ENCODE assay signal across 8 mouse cellular contexts in the genomic region with DNA sequence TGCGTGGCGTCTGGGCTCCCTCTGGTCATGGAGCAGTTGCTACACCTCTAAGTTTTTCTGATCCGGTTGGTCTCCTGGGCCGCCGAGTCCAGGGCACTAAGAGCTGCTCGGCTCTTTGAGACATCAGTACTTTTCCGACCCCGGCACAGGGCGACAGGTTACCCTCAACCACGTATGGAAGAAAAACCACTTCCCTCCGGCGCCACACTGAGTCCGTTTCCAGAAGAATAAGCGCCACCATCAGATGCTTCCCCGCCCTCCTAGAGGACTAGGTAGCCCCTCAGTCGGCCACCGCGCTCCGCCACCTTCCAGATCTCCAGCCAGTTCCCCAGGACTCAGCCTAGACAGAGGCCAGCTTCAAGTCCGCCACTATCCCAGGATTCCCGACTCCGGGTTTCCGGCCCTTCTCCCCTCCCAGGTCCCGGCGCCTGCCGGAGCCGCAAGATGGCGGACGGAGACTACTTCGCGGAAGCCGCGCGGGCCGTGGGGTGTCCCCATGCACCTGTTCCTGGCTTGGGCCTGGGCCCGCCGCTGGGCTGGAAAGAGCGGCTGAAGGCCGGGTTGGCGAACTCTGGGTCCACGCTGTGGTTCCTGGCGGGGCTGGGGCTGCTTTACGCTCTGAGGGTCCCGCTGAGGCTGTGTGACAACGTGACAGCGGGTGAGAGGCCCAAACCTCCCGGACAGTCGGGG. TPM values are rescaled to one million over a fixed set of nuclear protein-coding genes. Genes with fewer than 3 reads are reported as not detected.
DNase-seq lines count a peak whose midpoint lies in the region; ATAC-seq and TF ChIP-seq lines count a peak whose summit lies in the region.

No protein-coding gene starts in this region.

- peak; percentile 78 for ATAC-seq in Patski
- ATAC-seq in hindbrain, embryonic 14.5 days (ENCODE audit: low FRiP score): peak; percentile 92

- peak overlapping the region; percentile 91 for H3K9ac ChIP-seq in hindbrain, embryonic 14.5 days

- no peaks in the 10 kb centered on the region for H3K9me3 ChIP-seq in hindbrain, embryonic 14.5 days (ENCODE audit: control insufficient read depth, low read length)

- POLR2A ChIA-PET in Patski (lab: Charles Lee): interaction anchor here (0.7 to 3.0 kb wide), 11 partner anchors 11 to 194 kb away, joined by 3 to 19 read pairs (median 4); a partner anchor contains a TSS

- peaks cover 13% of the 10 kb centered on the region; the same call in 1 of the 2 replicates for H3K36me3 ChIP-seq in hindbrain, embryonic 14.5 days (replicated peaks; ENCODE audit: control insufficient read depth, insufficient read depth)

- WGBS in hindbrain, embryonic 14.5 days: under 1% methylated on average over 48 of the region's 48 CpGs

- peaks cover 38% of the 10 kb centered on the region for H3K4me1 ChIP-seq in hindbrain, embryonic 14.5 days (replicated peaks; ENCODE audit: control insufficient read depth, insufficient read depth, low read length)

- H3K4me3 ChIP-seq in hindbrain, embryonic 14.5 days (replicated peaks; ENCODE audit: low read length): peak overlapping the region; percentile 90

- H3K27ac ChIP-seq in hindbrain, embryonic 14.5 days: peak overlapping the region; percentile 96

- in situ Hi-C loops in Patski (cut with MboI; ENCODE audit: low pct_unique_long_range_greater_than_20kb): loop anchor here (5.0 to 10.0 kb wide), 3 partner anchors 77 to 188 kb away; a partner anchor contains a TSS

- no peaks in the 10 kb centered on the region for H3K27me3 ChIP-seq in Patski
- no peaks in the 10 kb centered on the region for H3K27me3 ChIP-seq in hindbrain, embryonic 14.5 days (ENCODE audit: control insufficient read depth, insufficient read depth, low read length)

- peak; percentile 66 for DNase-seq in Patski (ENCODE audit: low read depth, low spot score)
- DNase-seq in cerebellum, postnatal 14 days: peak; percentile 91 to 92
- peak; percentile 78 to 83 for DNase-seq in frontal cortex, postnatal 14 days (ENCODE audit: low spot score in 2 of 2)
- DNase-seq in hindbrain, embryonic 14.5 days (ENCODE audit: low spot score): peak; percentile 80
- peak; percentile 90 to 94 for DNase-seq in layer of hippocampus, postnatal 36 days
- DNase-seq in lung, postnatal 36 days: peak; percentile 90
- DNase-seq in retina, postnatal 1 day: peak; percentile 96
- DNase-seq in urinary bladder, adult 18-20 months (ENCODE audit: low spot score in 2 of 2): peak; percentile 86 to 87

- peak overlapping the region; percentile 90 for H3K4me2 ChIP-seq in hindbrain, embryonic 14.5 days (replicated peaks)

- no peak for TF ChIP-seq CTCF in Patski (IDR thresholded peaks at IDR 0.05)

- CTCF ChIA-PET in Patski (lab: Charles Lee): interaction anchor here (0.7 to 3.2 kb wide), 8 partner anchors 9 to 194 kb away, joined by 3 to 15 read pairs (median 4); no protein-coding TSS in a partner anchor

RNA-seq across cellular contexts. Expression of a gene that starts 0.5 kb away (rescaled TPM):
- polyA plus RNA-seq in Patski (2021): 82.7 TPM
- 166 and 182 TPM in 2 replicates for polyA plus RNA-seq in hindbrain, embryonic 14.5 days (2014; fragmentation: Nextera tagmentation; extraction: Ambion mirVana)
- total RNA-seq in layer of hippocampus, postnatal 36 days (2021): 10 to 100 TPM; 32.6 to 43.5 TPM

RNA-seq across cellular contexts. Expression of a gene that starts 1.0 kb away (rescaled TPM):
- 42.6 TPM for polyA plus RNA-seq in Patski (2021)
- 34.5 and 35.9 TPM in 2 replicates for polyA plus RNA-seq in hindbrain, embryonic 14.5 days (2014; fragmentation: Nextera tagmentation; extraction: Ambion mirVana)
- 10 to 100 TPM; 39.7 to 50.1 TPM for total RNA-seq in layer of hippocampus, postnatal 36 days (2021)

RNA-seq across cellular contexts. Expression of a gene that starts 46.4 kb away (rescaled TPM):
- polyA plus RNA-seq in Patski (2021): 43.9 TPM
- 6.8 and 7.8 TPM in 2 replicates for polyA plus RNA-seq in hindbrain, embryonic 14.5 days (2014; fragmentation: Nextera tagmentation; extraction: Ambion mirVana)
- total RNA-seq in layer of hippocampus, postnatal 36 days (2021): 10 to 100 TPM in 1 of 2 experiments, 1 to 10 TPM in 1; 8.4 to 12.9 TPM

Comparison
In these comparisons a context has a peak if more than half of its experiments do, and no peak if none do; other contexts are left out.
1. Peak in every context shown above with its lines: DNase-seq, ATAC-seq, H3K4me3 ChIP-seq and H3K27ac ChIP-seq.